Mouse (Mus musculus): ENCODE data around the gene Smndc1. TPM values are rescaled to one million over a fixed set of nuclear protein-coding genes. Genes with fewer than 3 reads are reported as not detected.

Smndc1 gene
- polyA plus RNA-seq, 2 experiments, result 33.9 to 38.6 TPM

GRCm38 (mm10) chr19:53364963-53365362 is 25.4 kb downstream of the Smndc1 start:
- peak; percentile 74 for ATAC-seq (ENCODE audit: low FRiP score, low read depth)
- TF ChIP-seq POLR2A (IDR thresholded peaks at IDR 0.05; ENCODE audit: borderline replicate concordance, extremely low read depth, insufficient read depth, insufficient read length), result no peak
- Histone ChIP-seq H3K4me2 (replicated peaks; ENCODE audit: low read depth, low read length, severe bottlenecking) (peak overlapping the region; percentile 39; the same call in 1 of the 2 replicates), H3K4me3 (replicated peaks; ENCODE audit: low read length) (no peak overlapping the region; the same call in 1 of the 2 replicates), H3K27me3 (ENCODE audit: control insufficient read depth, insufficient read depth, low read length) (no peaks in the 10 kb centered on the region), H3K27ac (replicated peaks; ENCODE audit: low read depth, low read length) (peak overlapping the region; percentile 52; the same call in 1 of the 2 replicates), H3K4me1 (ENCODE audit: control insufficient read depth, insufficient read depth, low read length) (peaks cover 51% of the 10 kb centered on the region), H3K9ac (ENCODE audit: low read depth, low read length, severe bottlenecking) (no peak overlapping the region), H3K9me3 (ENCODE audit: control insufficient read depth, low read length) (no peaks in the 10 kb centered on the region), H3K36me3 (ENCODE audit: control insufficient read depth, insufficient read depth, low read length) (no peaks in the 10 kb centered on the region)
- WGBS, result 16% methylated on average over 9 of the region's 9 CpGs
- peak; percentile 94 for DNase-seq (ENCODE audit: low spot score)

GRCm38 (mm10) chr19:53364551-53364950 is 25.8 kb downstream of the Smndc1 start:
- peaks cover 52% of the 10 kb centered on the region for H3K4me1 ChIP-seq (ENCODE audit: control insufficient read depth, insufficient read depth, low read length)
- 47% methylated on average over 2 of the region's 2 CpGs for WGBS
- no peak for DNase-seq (ENCODE audit: low spot score)

GRCm38 (mm10) chr19:53362967-53363366 is 27.4 kb downstream of the Smndc1 start:
- H3K4me2 ChIP-seq (replicated peaks; ENCODE audit: low read depth, low read length, severe bottlenecking), result no peak overlapping the region
- no peak overlapping the region for H3K9ac ChIP-seq (ENCODE audit: low read depth, low read length, severe bottlenecking)
- no peak for TF ChIP-seq POLR2A (IDR thresholded peaks at IDR 0.05; ENCODE audit: borderline replicate concordance, extremely low read depth, insufficient read depth, insufficient read length)
- no peaks in the 10 kb centered on the region for H3K36me3 ChIP-seq (ENCODE audit: control insufficient read depth, insufficient read depth, low read length)
- H3K4me3 ChIP-seq (replicated peaks; ENCODE audit: low read length), result no peak overlapping the region
- ATAC-seq (ENCODE audit: low FRiP score, low read depth), result no peak
- 48% methylated on average over 2 of the region's 2 CpGs for WGBS
- no peak overlapping the region for H3K27ac ChIP-seq (replicated peaks; ENCODE audit: low read depth, low read length)
- DNase-seq (ENCODE audit: low spot score), result no peak
- H3K9me3 ChIP-seq (ENCODE audit: control insufficient read depth, low read length), result no peaks in the 10 kb centered on the region
- H3K27me3 ChIP-seq (ENCODE audit: control insufficient read depth, insufficient read depth, low read length), result no peaks in the 10 kb centered on the region
- peaks cover 43% of the 10 kb centered on the region for H3K4me1 ChIP-seq (ENCODE audit: control insufficient read depth, insufficient read depth, low read length)

More at GRCm38 (mm10) chr19:53364551-53364950, 25.8 kb downstream of the Smndc1 start:
- ATAC-seq (ENCODE audit: low FRiP score, low read depth), result no peak
- H3K27ac ChIP-seq (replicated peaks; ENCODE audit: low read depth, low read length), result no peak overlapping the region
- no peaks in the 10 kb centered on the region for H3K27me3 ChIP-seq (ENCODE audit: control insufficient read depth, insufficient read depth, low read length)
- no peak for TF ChIP-seq POLR2A (IDR thresholded peaks at IDR 0.05; ENCODE audit: borderline replicate concordance, extremely low read depth, insufficient read depth, insufficient read length)
- H3K9ac ChIP-seq (ENCODE audit: low read depth, low read length, severe bottlenecking), result no peak overlapping the region
- H3K9me3 ChIP-seq (ENCODE audit: control insufficient read depth, low read length), result no peaks in the 10 kb centered on the region
- no peaks in the 10 kb centered on the region for H3K36me3 ChIP-seq (ENCODE audit: control insufficient read depth, insufficient read depth, low read length)
- H3K4me2 ChIP-seq (replicated peaks; ENCODE audit: low read depth, low read length, severe bottlenecking), result no peak overlapping the region
- no peak overlapping the region for H3K4me3 ChIP-seq (replicated peaks; ENCODE audit: low read length)

GRCm38 (mm10) chr19:53360265-53360958 is 30.0 kb downstream of the Smndc1 start:
- no peaks in the 10 kb centered on the region for H3K36me3 ChIP-seq (ENCODE audit: control insufficient read depth, insufficient read depth, low read length)
- peak overlapping the region; percentile 49; the same call in 1 of the 2 replicates for H3K27ac ChIP-seq (replicated peaks; ENCODE audit: low read depth, low read length)
- H3K4me3 ChIP-seq (replicated peaks; ENCODE audit: low read length), result no peak overlapping the region
- WGBS, result 61% methylated on average over 8 of the region's 8 CpGs
- H3K9ac ChIP-seq (ENCODE audit: low read depth, low read length, severe bottlenecking), result no peak overlapping the region
- no peaks in the 10 kb centered on the region for H3K27me3 ChIP-seq (ENCODE audit: control insufficient read depth, insufficient read depth, low read length)
- DNase-seq (ENCODE audit: low spot score), result no peak
- no peak overlapping the region; the same call in 1 of the 2 replicates for H3K4me2 ChIP-seq (replicated peaks; ENCODE audit: low read depth, low read length, severe bottlenecking)
- no peak for ATAC-seq (ENCODE audit: low FRiP score, low read depth)
- no peak for TF ChIP-seq POLR2A (IDR thresholded peaks at IDR 0.05; ENCODE audit: borderline replicate concordance, extremely low read depth, insufficient read depth, insufficient read length)
- H3K9me3 ChIP-seq (ENCODE audit: control insufficient read depth, low read length), result no peaks in the 10 kb centered on the region
- H3K4me1 ChIP-seq (ENCODE audit: control insufficient read depth, insufficient read depth, low read length), result peaks cover 33% of the 10 kb centered on the region

GRCm38 (mm10) chr19:53359160-53360033 is 31.0 kb downstream of the Smndc1 start:
- WGBS, result 64% methylated on average over 22 of the region's 22 CpGs
- no peak for TF ChIP-seq POLR2A (IDR thresholded peaks at IDR 0.05; ENCODE audit: borderline replicate concordance, extremely low read depth, insufficient read depth, insufficient read length)
- DNase-seq (ENCODE audit: low spot score), result no peak
- H3K9me3 ChIP-seq (ENCODE audit: control insufficient read depth, low read length), result no peaks in the 10 kb centered on the region
- H3K9ac ChIP-seq (ENCODE audit: low read depth, low read length, severe bottlenecking), result no peak overlapping the region
- no peak overlapping the region for H3K4me2 ChIP-seq (replicated peaks; ENCODE audit: low read depth, low read length, severe bottlenecking)
- peak overlapping the region; percentile 49; the same call in 1 of the 2 replicates for H3K27ac ChIP-seq (replicated peaks; ENCODE audit: low read depth, low read length)
- no peak overlapping the region for H3K4me3 ChIP-seq (replicated peaks; ENCODE audit: low read length)
- H3K4me1 ChIP-seq (ENCODE audit: control insufficient read depth, insufficient read depth, low read length), result peaks cover 22% of the 10 kb centered on the region
- H3K27me3 ChIP-seq (ENCODE audit: control insufficient read depth, insufficient read depth, low read length), result no peaks in the 10 kb centered on the region
- H3K36me3 ChIP-seq (ENCODE audit: control insufficient read depth, insufficient read depth, low read length), result no peaks in the 10 kb centered on the region
- peak; percentile 29; the same call in 1 of the 2 replicates for ATAC-seq (ENCODE audit: low FRiP score, low read depth)

Measured in limb, embryonic 14.5 days (tissue).